Mouse (Mus musculus) ES-E14 (cell line): ENCODE results near the gene Sorcs2. TPM values are rescaled to one million over a fixed set of nuclear protein-coding genes. Genes with fewer than 3 reads are reported as not detected.
A peak's percentile ranks its signal among the peaks of the same experiment; 100 is the strongest.

Experiments
- DNase-seq: peaks from one replicate; pipeline ENCODE4 v3.0.0-alpha.2; 2013; ENCODE audit warnings: low read depth, low spot score
- H3K27ac ChIP-seq: 2 replicates; pipeline ENCODE4 v1.5.1; 2012; ENCODE audit warnings: low read depth, mild to moderate bottlenecking, low read length, moderate library complexity, mixed read lengths; ENCODE audit not compliant: poor library complexity, insufficient read depth, severe bottlenecking
- H3K36me3 ChIP-seq: 2 replicates; pipeline ENCODE4 v1.6.1; 2012; ENCODE audit warnings: mild to moderate bottlenecking, low read length, moderate library complexity, mixed read lengths; ENCODE audit not compliant: control insufficient read depth, poor library complexity, insufficient read depth, severe bottlenecking
- H3K4me1 ChIP-seq, 2 experiments: fragments of 150-350 bp in 1 of 2; sonication (generic) in 1 of 2; 2 replicates each; pipeline ENCODE4 v1.6.1; 2012; ENCODE audit warnings: low read length in 2 of 2, mild to moderate bottlenecking in 1 of 2, mixed read lengths in 1 of 2; ENCODE audit not compliant: control insufficient read depth in 2 of 2, insufficient read depth in 2 of 2, poor library complexity in 1 of 2
- H3K4me3 ChIP-seq, 2 experiments: fragments of 150-350 bp in 1 of 2; sonication (generic) in 1 of 2; 2 replicates each; pipeline ENCODE4 v1.5.1; 2012; ENCODE audit warnings: low read length in 2 of 2, low read depth in 1 of 2, mild to moderate bottlenecking in 1 of 2, mixed read lengths in 1 of 2; ENCODE audit not compliant: insufficient read depth in 1 of 2, poor library complexity in 1 of 2, severe bottlenecking in 1 of 2
- H3K9ac ChIP-seq: 2 replicates; pipeline ENCODE4 v1.6.1; 2012; ENCODE audit warnings: low read depth, mild to moderate bottlenecking, low read length, mixed read lengths; ENCODE audit not compliant: poor library complexity, insufficient read depth, severe bottlenecking
- H3K9me3 ChIP-seq: fragments of 150-350 bp; sonication (generic); 2 replicates; pipeline ENCODE4 v1.6.1; 2012; ENCODE audit warnings: low read depth, mild to moderate bottlenecking, low read length; ENCODE audit not compliant: control insufficient read depth, insufficient read depth
- CHD2 ChIP-seq: IDR thresholded peaks from 2 replicates; pipeline ENCODE4 v1.6.1; 2014; ENCODE audit warnings: mild to moderate bottlenecking, low read depth, low read length, inconsistent platforms
- HCFC1 ChIP-seq: IDR thresholded peaks from 2 replicates; pipeline ENCODE4 v1.6.1; 2012; ENCODE audit warnings: low read length, inconsistent platforms, borderline replicate concordance; ENCODE audit not compliant: insufficient read depth
- MAFK ChIP-seq: IDR thresholded peaks from 2 replicates; pipeline ENCODE4 v1.6.1; 2014; ENCODE audit warnings: mild to moderate bottlenecking, low read depth, low read length, inconsistent platforms; ENCODE audit not compliant: insufficient read depth
- ZC3H11A ChIP-seq: IDR thresholded peaks from 2 replicates; pipeline ENCODE4 v1.6.1; 2012; ENCODE audit warnings: low read depth, mild to moderate bottlenecking, inconsistent platforms, low read length, borderline replicate concordance
- ZNF384 ChIP-seq: IDR thresholded peaks from 2 replicates; pipeline ENCODE4 v1.6.1; 2012; ENCODE audit warnings: low read depth, low read length, inconsistent platforms
- in situ Hi-C, 2 experiments: fragments of 600-800 bp; cut with MboI; formaldehyde crosslinking; loops; one replicate each; pipeline ENCODE4 v1.15.1; 2025; ENCODE audit warnings: low sequenced_read_pairs in 2 of 2, inconsistent platforms in 1 of 2; ENCODE audit not compliant: unreplicated experiment in 2 of 2
- total RNA-seq: library from RNA; depleted of rRNA; stranded (reverse); fragments of 300-350 nt; gene quantifications from 2 replicates; pipeline ENCODE4 v1.2.3, GENCODE M21; 2012

Gene Sorcs2
- total RNA-seq, 1 experiment: 5.4 TPM

- in situ Hi-C loops: loop anchor here in 1 of 2 experiments (25.0 kb wide), 1 partner anchor 372 kb away; no protein-coding TSS in a partner anchor
- no peak for DNase-seq
- no peaks in the 10 kb centered on the region for H3K4me1 ChIP-seq
- no peak overlapping the region for H3K9ac ChIP-seq
- H3K27ac ChIP-seq: no peak overlapping the region
- H3K9me3 ChIP-seq: no peaks in the 10 kb centered on the region
- H3K36me3 ChIP-seq: no peaks in the 10 kb centered on the region
- no peak overlapping the region for H3K4me3 ChIP-seq
- TF ChIP-seq ZC3H11A (no peak), HCFC1 (no peak), ZNF384 (no peak), CHD2 (no peak), MAFK (no peak)
These were observed 357.3 kb downstream of the Sorcs2 start for GRCm38 (mm10) chr5:36040398-36041235.

GRCm38 (mm10) chr5:36039596-36039995 lies 358.3 kb downstream of the Sorcs2 start:
- no peaks in the 10 kb centered on the region for H3K36me3 ChIP-seq
- TF ChIP-seq ZC3H11A (no peak), MAFK (no peak), ZNF384 (no peak)
- H3K9me3 ChIP-seq: no peaks in the 10 kb centered on the region
- H3K9ac ChIP-seq: no peak overlapping the region
- no peak overlapping the region for H3K27ac ChIP-seq
- in situ Hi-C loops: loop anchor here in 1 of 2 experiments (25.0 kb wide), 1 partner anchor 373 kb away; no protein-coding TSS in a partner anchor
- no peak overlapping the region for H3K4me3 ChIP-seq
- no peaks in the 10 kb centered on the region for H3K4me1 ChIP-seq
- DNase-seq: no peak

- DNase-seq: peak; percentile 60
- no peak overlapping the region for H3K27ac ChIP-seq
- H3K4me3 ChIP-seq: no peak overlapping the region
- TF ChIP-seq ZC3H11A (peak; percentile 74; the same call in 1 of the 2 replicates), ZNF384 (no peak), CHD2 (no peak), HCFC1 (no peak), MAFK (no peak)
- H3K4me1 ChIP-seq: no peaks in the 10 kb centered on the region
- in situ Hi-C loops: loop anchor here in 1 of 2 experiments (25.0 kb wide), 1 partner anchor 379 kb away; no protein-coding TSS in a partner anchor
- no peak overlapping the region for H3K9ac ChIP-seq
- no peaks in the 10 kb centered on the region for H3K36me3 ChIP-seq
- no peaks in the 10 kb centered on the region for H3K9me3 ChIP-seq
These were observed 364.2 kb downstream of the Sorcs2 start for GRCm38 (mm10) chr5:36033531-36034426.

GRCm38 (mm10) chr5:36025076-36025475 lies 372.9 kb downstream of the Sorcs2 start:
- Histone ChIP-seq H3K9me3 (no peaks in the 10 kb centered on the region), H3K4me3 (no peak overlapping the region), H3K27ac (no peak overlapping the region), H3K36me3 (no peaks in the 10 kb centered on the region), H3K4me1 (no peaks in the 10 kb centered on the region), H3K9ac (no peak overlapping the region)
- in situ Hi-C loops: loop anchor here in 1 of 2 experiments (25.0 kb wide), 1 partner anchor 387 kb away; no protein-coding TSS in a partner anchor
- TF ChIP-seq MAFK: no peak
- no peak for TF ChIP-seq HCFC1
- TF ChIP-seq ZNF384: no peak
- TF ChIP-seq ZC3H11A: no peak
- TF ChIP-seq CHD2: no peak
- DNase-seq: no peak
